Mouse (Mus musculus): ENCODE measurements at regions not wholly inside any gene's neighbourhood (a gene's known extent, or its start where the extent isn't known, plus 50 kb on each side); places are given as distances from the start of the nearest gene placed in this dataset.

GRCm38 (mm10) chr1:163461194-163461593 is 57.7 kb upstream of the Gorab start:
- no peak for ATAC-seq (ENCODE audit: low FRiP score)

GRCm38 (mm10) chr1:163456366-163456765 is 52.9 kb upstream of the Gorab start:
- WGBS: 90% methylated on average over 8 of the region's 8 CpGs

More at GRCm38 (mm10) chr1:163461194-163461593, 57.7 kb upstream of the Gorab start:
- no peaks in the 10 kb centered on the region for H3K27me3 ChIP-seq (ENCODE audit: insufficient read depth, low read length)
- no peak overlapping the region for H3K4me2 ChIP-seq (ENCODE audit: low read depth, low read length, poor library complexity, severe bottlenecking)
- H3K27ac ChIP-seq (ENCODE audit: low read depth, low read length): no peak overlapping the region
- H3K4me1 ChIP-seq (ENCODE audit: insufficient read depth, low read length): no peaks in the 10 kb centered on the region
- no peak for DNase-seq (ENCODE audit: low spot score)
- H3K4me3 ChIP-seq (ENCODE audit: low read depth, low read length): no peak overlapping the region
- TF ChIP-seq CTCF (IDR thresholded peaks at IDR 0.05): no peak
- H3K36me3 ChIP-seq (ENCODE audit: insufficient read depth, low read length): no peaks in the 10 kb centered on the region
- no peaks in the 10 kb centered on the region for H3K9me3 ChIP-seq (ENCODE audit: low read length)
- WGBS: 89% methylated on average over 13 of the region's 13 CpGs
- no peak overlapping the region for H3K9ac ChIP-seq (replicated peaks; ENCODE audit: low read length, poor library complexity, severe bottlenecking)

More at GRCm38 (mm10) chr1:163456366-163456765, 52.9 kb upstream of the Gorab start:
- H3K4me3 ChIP-seq (ENCODE audit: low read depth, low read length): no peak overlapping the region
- no peaks in the 10 kb centered on the region for H3K9me3 ChIP-seq (ENCODE audit: low read length)
- no peak for TF ChIP-seq CTCF (IDR thresholded peaks at IDR 0.05)
- DNase-seq (ENCODE audit: low spot score) (no peak), ATAC-seq (ENCODE audit: low FRiP score) (no peak)
- H3K9ac ChIP-seq (replicated peaks; ENCODE audit: low read length, poor library complexity, severe bottlenecking): no peak overlapping the region
- H3K4me2 ChIP-seq (ENCODE audit: low read depth, low read length, poor library complexity, severe bottlenecking): no peak overlapping the region
- no peaks in the 10 kb centered on the region for H3K4me1 ChIP-seq (ENCODE audit: insufficient read depth, low read length)
- no peaks in the 10 kb centered on the region for H3K27me3 ChIP-seq (ENCODE audit: insufficient read depth, low read length)
- no peaks in the 10 kb centered on the region for H3K36me3 ChIP-seq (ENCODE audit: insufficient read depth, low read length)
- no peak overlapping the region for H3K27ac ChIP-seq (ENCODE audit: low read depth, low read length)
